Mouse (Mus musculus): ENCODE data around the gene Top2b. TPM values are rescaled to one million over a fixed set of nuclear protein-coding genes. Genes with fewer than 3 reads are reported as not detected.

The Top2b gene
- polyA plus RNA-seq (2015; fragmentation: Nextera tagmentation; extraction: Ambion mirVana), result 42.1 and 42.8 TPM in 2 replicates

GRCm38 (mm10) chr14:16364878-16365337 is at the start of gene Top2b:
Gene Top2b (plus strand): TSS chr14:16365179.

Other genes starting within 250 kb of the Top2b start
- 27.6 and 29.4 TPM in 2 replicates for gene Ngly1, start 115.9 kb upstream of the Top2b start, polyA plus RNA-seq (2015; fragmentation: Nextera tagmentation; extraction: Ambion mirVana)
- gene Oxsm, start 115.4 kb upstream of the Top2b start, polyA plus RNA-seq (2015; fragmentation: Nextera tagmentation; extraction: Ambion mirVana), result 1.2 and 1.4 TPM in 2 replicates

All from neural tube, postnatal 0 days (tissue).